Mouse (Mus musculus) limb, embryonic 13.5 days (tissue): Measurements from ENCODE around the gene Etfb. TPM values are rescaled to one million over a fixed set of nuclear protein-coding genes. Genes with fewer than 3 reads are reported as not detected.

ENCODE experiments used
- ATAC-seq: fragments of 200-750 bp; cut with Nextera tagmentation; 2 replicates; pipeline ENCODE4 v1.8.0; 2017; ENCODE audit warnings: low read depth, moderate number of reproducible peaks, moderate TSS enrichment; ENCODE audit not compliant: low FRiP score
- H3K27ac ChIP-seq: fragments of 300-500 bp; sonication (generic); 2 replicates; pipeline ENCODE4 v1.5.1; 2015; ENCODE audit warnings: inconsistent platforms, mild to moderate bottlenecking, moderate library complexity
- H3K27me3 ChIP-seq: fragments of 300-500 bp; sonication (generic); 2 replicates; pipeline ENCODE4 v1.6.1; 2015; ENCODE audit warnings: mild to moderate bottlenecking, inconsistent platforms
- H3K36me3 ChIP-seq: fragments of 300-500 bp; sonication (generic); 2 replicates; pipeline ENCODE4 v1.6.1; 2015; ENCODE audit warnings: inconsistent platforms, mild to moderate bottlenecking, moderate library complexity
- H3K4me1 ChIP-seq: fragments of 300-500 bp; sonication (generic); 2 replicates; pipeline ENCODE4 v1.6.1; 2015; ENCODE audit warnings: inconsistent platforms
- H3K4me2 ChIP-seq: fragments of 300-500 bp; sonication (generic); replicated peaks from 2 replicates; pipeline ENCODE4 v1.6.1; 2015; ENCODE audit warnings: inconsistent platforms, mild to moderate bottlenecking, moderate library complexity
- H3K4me3 ChIP-seq: fragments of 300-500 bp; sonication (generic); 2 replicates; pipeline ENCODE4 v1.5.1; 2015; ENCODE audit warnings: moderate library complexity, mild to moderate bottlenecking, inconsistent platforms
- H3K9ac ChIP-seq: fragments of 300-500 bp; sonication (generic); 2 replicates; pipeline ENCODE4 v1.6.1; 2015; ENCODE audit warnings: mild to moderate bottlenecking, inconsistent platforms
- H3K9me3 ChIP-seq: fragments of 300-500 bp; sonication (generic); 2 replicates; pipeline ENCODE4 v1.6.1; 2016; ENCODE audit warnings: inconsistent platforms
- WGBS: fragments of 180-500 bp; shearing (Covaris S2); methylation state at CpG from one replicate; pipeline ENCODE4 v1.1.7; 2015; 5-methylcytosine and 5-hydroxymethylcytosine counted together
- polyA plus RNA-seq: library from polyadenylated mRNA; unstranded; fragments of >200 nt; fragmentation: Nextera tagmentation; extraction: Ambion mirVana; gene quantifications from 2 replicates; pipeline ENCODE4 v1.2.1, GENCODE M21; 2015

The Etfb gene
- polyA plus RNA-seq, 1 experiment from 2014 or later, result 272 TPM

- 40% methylated on average over 4 of the region's 4 CpGs for WGBS
- no peak overlapping the region for H3K4me3 ChIP-seq
- no peaks in the 10 kb centered on the region for H3K27me3 ChIP-seq
- ATAC-seq, result no peak
- peaks cover 65% of the 10 kb centered on the region for H3K36me3 ChIP-seq
- no peaks in the 10 kb centered on the region for H3K9me3 ChIP-seq
- no peaks in the 10 kb centered on the region for H3K4me1 ChIP-seq
- no peak overlapping the region for H3K9ac ChIP-seq
- no peak overlapping the region for H3K27ac ChIP-seq
- H3K4me2 ChIP-seq, result no peak overlapping the region
Observed at GRCm38 (mm10) chr7:43452609-43453008, 8.7 kb downstream of the Etfb start.

GRCm38 (mm10) chr7:43453599-43454355 is 9.9 kb downstream of the Etfb start:
- ATAC-seq, result no peak
- Histone ChIP-seq H3K4me3 (no peak overlapping the region), H3K4me1 (no peaks in the 10 kb centered on the region), H3K9me3 (no peaks in the 10 kb centered on the region), H3K27ac (no peak overlapping the region), H3K4me2 (no peak overlapping the region), H3K27me3 (no peaks in the 10 kb centered on the region), H3K9ac (no peak overlapping the region), H3K36me3 (peaks cover 70% of the 10 kb centered on the region)
- 73% methylated on average over 14 of the region's 14 CpGs for WGBS

GRCm38 (mm10) chr7:43454371-43454770 is 10.5 kb downstream of the Etfb start:
- no peak overlapping the region for H3K4me2 ChIP-seq
- no peaks in the 10 kb centered on the region for H3K9me3 ChIP-seq
- H3K27me3 ChIP-seq, result no peaks in the 10 kb centered on the region
- no peak overlapping the region for H3K27ac ChIP-seq
- no peaks in the 10 kb centered on the region for H3K4me1 ChIP-seq
- peaks cover 70% of the 10 kb centered on the region for H3K36me3 ChIP-seq
- ATAC-seq, result no peak
- 72% methylated on average over 6 of the region's 6 CpGs for WGBS
- no peak overlapping the region for H3K4me3 ChIP-seq
- H3K9ac ChIP-seq, result no peak overlapping the region

GRCm38 (mm10) chr7:43462851-43463250 is 19.0 kb downstream of the Etfb start, which contains the start of gene Vsig10l:
Gene Vsig10l, plus strand, starts transcription at chr7:43463151.
- Histone ChIP-seq H3K4me2 (no peak within 1 kb of the TSS), H3K27me3 (peaks cover 34% of the 10 kb centered on the region)
- no peak for ATAC-seq

GRCm38 (mm10) chr7:43463976-43464375 is 20.1 kb downstream of the Etfb start:
- no peak overlapping the region for H3K27ac ChIP-seq
- ATAC-seq, result no peak
- H3K9ac ChIP-seq, result no peak overlapping the region
- H3K36me3 ChIP-seq, result no peaks in the 10 kb centered on the region
- 78% methylated on average over 7 of the region's 7 CpGs for WGBS
- no peak overlapping the region for H3K4me3 ChIP-seq
- peaks cover 8% of the 10 kb centered on the region for H3K4me1 ChIP-seq
- H3K27me3 ChIP-seq, result peaks cover 39% of the 10 kb centered on the region
- no peak overlapping the region for H3K4me2 ChIP-seq
- H3K9me3 ChIP-seq, result no peaks in the 10 kb centered on the region

More at GRCm38 (mm10) chr7:43462851-43463250, 19.0 kb downstream of the Etfb start, which contains the start of gene Vsig10l:
- H3K4me3 ChIP-seq, result no peak within 1 kb of the TSS
- H3K9me3 ChIP-seq, result no peaks in the 10 kb centered on the region
- peaks cover 8% of the 10 kb centered on the region for H3K4me1 ChIP-seq
- 59% methylated on average over 4 of the region's 4 CpGs for WGBS
- no peak within 1 kb of the TSS for H3K27ac ChIP-seq
- H3K9ac ChIP-seq, result no peak within 1 kb of the TSS; the same call in 1 of the 2 replicates
- H3K36me3 ChIP-seq, result peaks cover 3% of the 10 kb centered on the region

- Histone ChIP-seq H3K27me3 (peaks cover 40% of the 10 kb centered on the region), H3K9ac (peak overlapping the region; percentile 62)
- no peak for ATAC-seq
Observed at GRCm38 (mm10) chr7:43464864-43465343, 21.0 kb downstream of the Etfb start.

GRCm38 (mm10) chr7:43465344-43466098 is 21.6 kb downstream of the Etfb start:
- 1% methylated on average over 30 of the region's 33 CpGs for WGBS
- peak overlapping the region; percentile 63 for H3K9ac ChIP-seq
- H3K4me1 ChIP-seq, result peaks cover 8% of the 10 kb centered on the region
- H3K27ac ChIP-seq, result peak overlapping the region; percentile 33; the same call in 1 of the 2 replicates
- no peaks in the 10 kb centered on the region for H3K36me3 ChIP-seq
- H3K4me3 ChIP-seq, result peak overlapping the region; percentile 51
- ATAC-seq, result peak; percentile 85
- peak overlapping the region; percentile 82 for H3K4me2 ChIP-seq
- peaks cover 40% of the 10 kb centered on the region for H3K27me3 ChIP-seq
- no peaks in the 10 kb centered on the region for H3K9me3 ChIP-seq

More at GRCm38 (mm10) chr7:43464864-43465343, 21.0 kb downstream of the Etfb start:
- WGBS, result 6% methylated on average over 35 of the region's 35 CpGs
- Histone ChIP-seq H3K4me1 (peaks cover 8% of the 10 kb centered on the region), H3K36me3 (no peaks in the 10 kb centered on the region), H3K4me2 (peak overlapping the region; percentile 82), H3K9me3 (no peaks in the 10 kb centered on the region), H3K27ac (no peak overlapping the region), H3K4me3 (peak overlapping the region; percentile 51)

- peak overlapping the region; percentile 82 for H3K4me2 ChIP-seq
- H3K9ac ChIP-seq, result peak overlapping the region; percentile 63
- peaks cover 8% of the 10 kb centered on the region for H3K4me1 ChIP-seq
- H3K9me3 ChIP-seq, result no peaks in the 10 kb centered on the region
- WGBS, result under 1% methylated on average over 33 of the region's 33 CpGs
- peaks cover 40% of the 10 kb centered on the region for H3K27me3 ChIP-seq
- ATAC-seq, result peak; percentile 68
- H3K36me3 ChIP-seq, result no peaks in the 10 kb centered on the region
- H3K4me3 ChIP-seq, result peak overlapping the region; percentile 51
- peak overlapping the region; percentile 33; the same call in 1 of the 2 replicates for H3K27ac ChIP-seq
Observed at GRCm38 (mm10) chr7:43466099-43466694, 22.3 kb downstream of the Etfb start.

- Histone ChIP-seq H3K27ac (no peak overlapping the region), H3K4me2 (no peak overlapping the region), H3K9me3 (no peaks in the 10 kb centered on the region), H3K4me1 (no peaks in the 10 kb centered on the region), H3K27me3 (peaks cover 25% of the 10 kb centered on the region), H3K36me3 (no peaks in the 10 kb centered on the region), H3K9ac (no peak overlapping the region), H3K4me3 (no peak overlapping the region)
- WGBS, result 41% methylated on average over 8 of the region's 8 CpGs
- no peak for ATAC-seq
Observed at GRCm38 (mm10) chr7:43470373-43470772, 26.5 kb downstream of the Etfb start.

GRCm38 (mm10) chr7:43475706-43476105 is 31.8 kb downstream of the Etfb start:
- Histone ChIP-seq H3K9ac (no peak overlapping the region), H3K4me2 (no peak overlapping the region), H3K36me3 (no peaks in the 10 kb centered on the region), H3K27me3 (peaks cover 55% of the 10 kb centered on the region), H3K27ac (no peak overlapping the region), H3K4me1 (0 out of 2 replicates have a peak, but pooled peaks cover 7% of the 10 kb centered on the region), H3K9me3 (no peaks in the 10 kb centered on the region), H3K4me3 (no peak overlapping the region)
- ATAC-seq, result no peak
- 14% methylated on average over 23 of the region's 23 CpGs for WGBS

GRCm38 (mm10) chr7:43476376-43476775 is 32.5 kb downstream of the Etfb start:
- no peak overlapping the region for H3K4me3 ChIP-seq

GRCm38 (mm10) chr7:43481191-43481590 is 37.3 kb downstream of the Etfb start:
- Histone ChIP-seq H3K4me1 (peaks cover 15% of the 10 kb centered on the region), H3K4me2 (no peak overlapping the region), H3K27ac (no peak overlapping the region), H3K9ac (no peak overlapping the region), H3K9me3 (no peaks in the 10 kb centered on the region), H3K4me3 (no peak overlapping the region), H3K27me3 (peaks cover 34% of the 10 kb centered on the region), H3K36me3 (no peaks in the 10 kb centered on the region)
- ATAC-seq, result no peak
- WGBS, result 63% methylated on average over 3 of the region's 3 CpGs

More at GRCm38 (mm10) chr7:43476376-43476775, 32.5 kb downstream of the Etfb start:
- Histone ChIP-seq H3K4me1 (0 out of 2 replicates have a peak, but pooled peaks cover 7% of the 10 kb centered on the region), H3K9ac (no peak overlapping the region), H3K27ac (no peak overlapping the region), H3K36me3 (no peaks in the 10 kb centered on the region), H3K27me3 (peaks cover 55% of the 10 kb centered on the region), H3K4me2 (no peak overlapping the region), H3K9me3 (no peaks in the 10 kb centered on the region)
- no peak for ATAC-seq
- WGBS, result 11% methylated on average over 13 of the region's 13 CpGs
